Mouse (Mus musculus) heart, embryonic 10.5 days (tissue): Measurements from ENCODE around the gene Gas2. TPM values are rescaled to one million over a fixed set of nuclear protein-coding genes. Genes with fewer than 3 reads are reported as not detected.
A peak's percentile ranks its signal among the peaks of the same experiment; 100 is the strongest.

Source experiments
- DNase-seq: peaks from one replicate; pipeline ENCODE4 v3.0.0-alpha.2; 2017; ENCODE audit warnings: low spot score
- H3K27ac ChIP-seq: fragments of 300-500 bp; sonication (generic); 2 replicates; pipeline ENCODE4 v1.5.1; 2016; ENCODE audit warnings: mild to moderate bottlenecking
- H3K27me3 ChIP-seq: fragments of 300-500 bp; sonication (generic); 2 replicates; pipeline ENCODE4 v1.6.1; 2016; ENCODE audit warnings: mild to moderate bottlenecking; ENCODE audit not compliant: poor library complexity, insufficient read depth, severe bottlenecking
- H3K36me3 ChIP-seq: fragments of 300-500 bp; sonication (generic); 2 replicates; pipeline ENCODE4 v1.6.1; 2016; ENCODE audit warnings: mild to moderate bottlenecking, moderate library complexity
- H3K4me1 ChIP-seq: fragments of 300-500 bp; sonication (generic); 2 replicates; pipeline ENCODE4 v1.6.1; 2016; ENCODE audit warnings: mild to moderate bottlenecking
- H3K4me3 ChIP-seq: fragments of 300-500 bp; sonication (generic); 2 replicates; pipeline ENCODE4 v1.5.1; 2016; ENCODE audit warnings: mild to moderate bottlenecking, moderate library complexity
- H3K9me3 ChIP-seq: fragments of 300-500 bp; sonication (generic); 2 replicates; pipeline ENCODE4 v1.6.1; 2016; ENCODE audit warnings: mild to moderate bottlenecking, moderate library complexity
- WGBS: fragments of 180-500 bp; shearing (Covaris S2); methylation state at CpG from one replicate; pipeline ENCODE4 v1.1.7; 2016; 5-methylcytosine and 5-hydroxymethylcytosine counted together
- polyA plus RNA-seq: library from polyadenylated mRNA; unstranded; fragments of >200 nt; fragmentation: Nextera tagmentation; extraction: Ambion mirVana; gene quantifications from 2 replicates; pipeline ENCODE4 v1.2.1, GENCODE M21; 2016

The Gas2 gene
- 7.2 and 11.2 TPM in 2 replicates for polyA plus RNA-seq

DNA sequence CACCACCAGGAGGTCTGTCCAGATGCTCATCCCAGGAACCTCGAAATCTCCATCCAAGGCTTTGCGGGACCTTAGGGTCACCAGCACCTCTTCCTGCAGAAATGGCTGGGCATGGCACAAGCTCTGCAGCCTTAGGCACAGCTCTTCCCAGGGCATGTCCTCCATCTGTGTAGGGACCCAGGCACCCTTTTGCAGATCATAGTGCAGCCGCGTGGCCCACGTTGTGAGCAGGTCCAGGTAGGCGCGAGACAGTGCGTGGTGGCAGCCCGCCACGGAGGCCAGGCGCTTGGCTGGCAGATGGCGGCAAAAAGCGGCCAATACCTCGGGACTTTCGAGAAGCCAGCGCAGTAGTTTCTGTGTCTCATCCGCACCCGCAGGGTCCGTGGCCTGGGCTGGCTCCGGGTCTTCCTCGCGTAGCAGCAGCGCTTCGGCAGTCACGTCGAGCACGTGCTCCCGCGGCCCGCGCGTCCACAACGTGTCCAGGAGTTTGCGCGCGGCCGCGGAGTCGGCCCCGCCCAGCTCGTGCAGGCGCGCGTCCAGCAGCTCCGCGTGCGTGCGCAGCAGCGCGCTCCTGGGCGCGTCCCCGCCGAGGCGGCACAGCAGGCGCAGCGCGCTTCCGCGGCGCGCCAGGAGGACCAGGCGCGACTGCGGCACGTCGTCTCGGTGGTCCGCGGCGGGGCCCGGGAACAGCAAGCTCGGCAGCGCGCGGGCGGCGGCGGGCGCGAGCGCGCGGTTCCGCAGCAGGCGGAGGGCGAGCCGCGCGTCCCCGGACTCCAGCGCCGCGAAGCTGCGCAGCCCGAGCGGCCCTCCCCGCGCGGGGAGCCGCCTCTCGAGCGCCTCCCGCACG lies at the start of gene Gas2:
Gene Gas2, plus strand, starts transcription at position 766 of the 847 bp plus-strand sequence.
- peak; percentile 88 for DNase-seq

DNA sequence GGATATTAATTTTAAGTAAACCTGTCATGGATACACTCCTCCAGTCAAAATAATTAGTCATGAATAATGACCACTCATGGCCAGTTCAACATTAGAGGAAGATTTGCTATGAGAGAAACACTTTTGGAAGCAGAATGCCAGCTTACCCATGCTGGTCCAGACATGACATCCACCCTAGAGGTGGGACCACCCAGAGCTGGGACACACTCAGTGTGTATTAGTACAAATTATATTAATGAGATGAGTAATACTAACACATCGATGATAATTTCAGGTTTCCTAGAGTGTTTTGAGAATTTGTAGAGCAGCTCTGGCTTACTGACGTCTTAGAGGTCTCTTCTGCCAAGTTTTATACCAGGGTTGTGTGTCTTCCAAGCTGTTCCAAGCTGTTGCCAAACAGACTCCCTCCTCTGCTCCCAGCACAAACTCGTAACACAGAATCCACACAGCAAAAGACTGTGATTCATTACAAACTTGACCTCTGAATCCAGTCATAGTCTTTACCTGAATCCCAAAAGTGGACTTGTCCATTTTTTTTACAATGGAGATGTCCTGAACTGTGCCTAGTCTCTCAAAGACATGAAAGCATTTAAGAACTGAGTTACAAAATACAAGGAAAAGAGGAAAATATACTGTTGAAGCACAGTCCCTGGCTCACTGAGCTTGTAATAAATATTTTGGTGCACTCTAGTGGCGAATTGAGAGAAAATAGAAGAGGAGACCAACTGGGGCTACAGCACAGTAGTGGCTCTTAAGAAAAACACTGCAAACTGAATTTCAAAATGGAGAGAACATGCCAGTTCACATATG lies 46.1 kb upstream of the Gas2 start:
- no peaks in the 10 kb centered on the region for H3K4me1 ChIP-seq
- 52% methylated on average over 4 of the region's 4 CpGs for WGBS
- no peak overlapping the region for H3K4me3 ChIP-seq
- H3K27me3 ChIP-seq = no peaks in the 10 kb centered on the region
- no peaks in the 10 kb centered on the region for H3K36me3 ChIP-seq
- no peak overlapping the region for H3K27ac ChIP-seq
- no peak for DNase-seq
- H3K9me3 ChIP-seq = no peaks in the 10 kb centered on the region

More for the DNA sequence above, at the start of gene Gas2:
- peak within 1 kb of the TSS; percentile 99 for H3K27ac ChIP-seq
- peaks cover 11% of the 10 kb centered on the region for H3K4me1 ChIP-seq
- no peaks in the 10 kb centered on the region for H3K27me3 ChIP-seq
- 8% methylated on average over 105 of the region's 105 CpGs for WGBS
- peak within 1 kb of the TSS; percentile 81 for H3K4me3 ChIP-seq
- peaks cover 12% of the 10 kb centered on the region; the same call in 1 of the 2 replicates for H3K36me3 ChIP-seq
- no peaks in the 10 kb centered on the region for H3K9me3 ChIP-seq

DNA sequence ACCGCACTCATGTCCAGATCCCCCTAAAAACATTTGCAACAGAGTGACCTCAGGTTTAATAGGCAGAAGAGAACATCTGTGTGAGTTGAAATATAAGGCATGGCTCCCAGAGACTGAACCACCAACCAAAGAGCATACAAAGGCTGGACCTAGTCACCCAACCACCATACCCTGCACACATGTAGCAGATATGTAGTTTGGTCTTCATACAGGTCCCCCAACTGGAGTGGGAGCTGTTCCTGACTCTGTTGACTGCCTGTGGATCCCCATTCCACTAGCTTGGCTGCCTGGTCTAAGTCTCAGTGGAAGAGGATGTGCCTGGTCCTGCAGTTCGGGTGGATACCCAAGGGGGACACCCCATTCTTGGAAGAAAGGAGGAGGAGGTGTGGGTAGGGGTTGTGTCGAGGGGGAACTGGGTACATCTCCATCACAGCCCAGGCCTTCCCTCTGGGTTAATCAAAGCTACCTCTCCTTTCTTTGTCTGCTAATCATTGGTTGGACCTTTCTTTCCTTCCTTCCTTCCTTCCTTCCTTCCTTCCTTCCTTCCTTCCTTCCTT lies 45.5 kb upstream of the Gas2 start:
- WGBS = 56% methylated on average over 3 of the region's 3 CpGs
- no peak for DNase-seq
- no peak overlapping the region for H3K27ac ChIP-seq

DNA sequence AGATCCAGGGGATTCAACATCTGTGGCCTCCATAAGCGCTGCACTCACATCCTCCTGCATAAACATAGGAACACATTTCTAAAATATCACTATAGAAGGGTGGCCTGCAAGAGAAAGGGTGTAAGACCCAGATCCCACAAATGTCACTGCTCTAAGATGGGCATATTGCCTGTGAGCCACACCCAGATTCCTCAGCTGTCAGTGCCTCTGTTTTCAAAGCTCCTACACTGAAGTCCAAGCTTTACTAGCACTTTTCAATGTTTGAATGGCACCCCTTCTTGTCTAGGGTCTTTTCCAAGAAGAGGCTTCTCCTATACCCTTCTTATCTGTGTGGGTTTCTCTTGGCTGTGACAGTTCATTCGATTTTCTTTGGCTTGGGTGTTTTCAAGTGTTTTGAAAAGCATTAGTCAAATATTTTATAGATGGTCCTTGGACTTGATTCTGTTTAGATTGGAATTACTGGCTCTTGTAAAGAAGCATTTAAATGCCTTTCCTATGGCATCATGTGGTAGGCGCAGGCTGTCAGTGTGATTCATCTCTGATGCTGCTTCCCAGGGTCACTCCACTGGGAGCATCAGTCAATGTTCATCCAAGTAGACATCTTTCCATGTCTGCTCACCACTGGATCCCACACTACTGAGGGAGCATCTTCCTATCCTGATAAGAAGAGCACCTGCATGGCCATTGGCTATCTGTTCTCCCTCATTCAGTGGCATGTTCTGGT lies 43.4 kb upstream of the Gas2 start:
- no peak for DNase-seq
- WGBS = 55% methylated on average over 3 of the region's 3 CpGs
- Histone ChIP-seq H3K36me3 (no peaks in the 10 kb centered on the region), H3K9me3 (no peaks in the 10 kb centered on the region), H3K4me3 (no peak overlapping the region), H3K27ac (no peak overlapping the region), H3K27me3 (no peaks in the 10 kb centered on the region), H3K4me1 (no peaks in the 10 kb centered on the region)

More for the DNA sequence above, 45.5 kb upstream of the Gas2 start:
- Histone ChIP-seq H3K4me3 (no peak overlapping the region), H3K9me3 (no peaks in the 10 kb centered on the region), H3K27me3 (no peaks in the 10 kb centered on the region), H3K4me1 (no peaks in the 10 kb centered on the region), H3K36me3 (no peaks in the 10 kb centered on the region)

DNA sequence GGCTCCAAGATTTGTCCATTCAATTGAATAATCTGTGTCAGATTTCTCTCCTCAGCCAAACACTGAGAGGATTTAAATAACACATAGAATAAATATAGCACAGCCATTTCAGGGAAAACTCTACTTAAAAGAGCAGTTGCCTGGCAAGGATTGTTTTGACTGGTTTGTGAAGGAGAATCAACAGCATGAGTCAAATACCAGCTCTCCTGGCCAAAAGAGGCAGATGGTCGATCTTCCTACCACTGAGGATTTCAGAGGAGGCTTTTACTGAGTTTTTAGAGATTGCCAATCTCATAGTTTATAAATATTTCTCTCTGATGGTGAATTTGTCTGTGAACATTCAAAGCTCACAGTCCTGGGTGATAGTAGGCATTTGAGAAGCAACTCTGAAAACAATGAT lies 41.9 kb upstream of the Gas2 start:
- DNase-seq = no peak
- Histone ChIP-seq H3K27me3 (no peaks in the 10 kb centered on the region), H3K9me3 (no peaks in the 10 kb centered on the region), H3K27ac (no peak overlapping the region), H3K4me3 (no peak overlapping the region), H3K4me1 (no peaks in the 10 kb centered on the region), H3K36me3 (no peaks in the 10 kb centered on the region)
- 60% methylated on average over 1 of the region's 1 CpGs for WGBS

DNA sequence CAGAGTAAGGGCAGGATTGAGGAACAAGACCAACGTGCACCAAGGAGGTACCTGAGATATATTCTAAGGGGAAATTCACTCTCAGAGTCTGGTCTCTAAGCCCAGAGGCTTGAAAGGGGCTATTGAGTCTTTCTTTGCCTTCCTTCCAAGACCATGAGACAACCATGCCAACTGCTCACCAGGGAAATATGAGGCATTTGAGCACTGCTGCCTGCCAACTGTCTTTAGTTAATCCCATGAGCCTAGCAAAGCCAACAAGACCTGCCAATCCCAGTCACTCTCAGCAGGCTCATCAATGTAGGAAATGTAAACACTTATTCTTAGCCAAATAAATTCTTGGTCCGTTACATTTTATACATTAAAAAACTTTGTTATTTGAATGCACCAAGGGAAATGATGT lies 40.3 kb upstream of the Gas2 start:
- 64% methylated on average over 2 of the region's 2 CpGs for WGBS
- Histone ChIP-seq H3K9me3 (no peaks in the 10 kb centered on the region), H3K27ac (no peak overlapping the region), H3K4me1 (no peaks in the 10 kb centered on the region), H3K27me3 (no peaks in the 10 kb centered on the region), H3K36me3 (no peaks in the 10 kb centered on the region), H3K4me3 (no peak overlapping the region)
- DNase-seq = no peak

DNA sequence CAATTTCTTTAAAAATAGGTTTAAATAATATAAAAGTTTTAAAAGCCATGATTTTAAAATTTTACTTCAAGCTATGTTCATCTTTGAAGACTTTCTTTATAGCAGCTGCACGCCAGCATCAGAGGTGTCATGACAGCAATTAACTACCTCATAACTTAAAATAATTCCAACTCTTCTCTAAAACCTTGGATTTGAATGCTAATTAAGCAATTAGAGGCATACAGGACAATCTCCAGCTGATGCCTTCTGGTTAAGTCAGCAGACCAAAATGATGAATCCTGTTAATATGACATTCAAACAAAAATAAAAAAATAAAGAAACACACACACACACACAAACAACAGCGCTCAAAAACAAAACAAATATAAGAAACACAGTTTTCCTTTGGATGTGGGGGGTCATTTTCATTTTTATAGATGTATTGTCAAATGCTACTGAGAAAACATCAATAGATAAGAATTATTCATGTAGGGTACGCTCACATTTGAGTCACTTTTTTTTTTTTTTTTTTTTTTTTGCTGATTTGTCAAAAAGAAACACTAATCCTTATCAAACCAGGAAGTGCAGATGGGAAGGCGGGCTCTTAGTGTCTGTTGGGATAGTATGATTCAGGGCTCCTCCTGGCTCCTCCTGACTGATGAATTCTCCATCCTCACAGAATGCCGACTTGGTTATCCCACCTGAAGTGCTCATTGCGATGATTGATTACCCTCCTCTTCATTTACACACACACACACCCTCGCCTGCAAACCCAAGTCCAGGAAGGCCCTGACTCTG lies 38.1 kb upstream of the Gas2 start:
- Histone ChIP-seq H3K36me3 (no peaks in the 10 kb centered on the region), H3K27me3 (no peaks in the 10 kb centered on the region), H3K9me3 (no peaks in the 10 kb centered on the region), H3K4me3 (no peak overlapping the region), H3K27ac (no peak overlapping the region), H3K4me1 (no peaks in the 10 kb centered on the region)
- no peak for DNase-seq
- 79% methylated on average over 7 of the region's 7 CpGs for WGBS

DNA sequence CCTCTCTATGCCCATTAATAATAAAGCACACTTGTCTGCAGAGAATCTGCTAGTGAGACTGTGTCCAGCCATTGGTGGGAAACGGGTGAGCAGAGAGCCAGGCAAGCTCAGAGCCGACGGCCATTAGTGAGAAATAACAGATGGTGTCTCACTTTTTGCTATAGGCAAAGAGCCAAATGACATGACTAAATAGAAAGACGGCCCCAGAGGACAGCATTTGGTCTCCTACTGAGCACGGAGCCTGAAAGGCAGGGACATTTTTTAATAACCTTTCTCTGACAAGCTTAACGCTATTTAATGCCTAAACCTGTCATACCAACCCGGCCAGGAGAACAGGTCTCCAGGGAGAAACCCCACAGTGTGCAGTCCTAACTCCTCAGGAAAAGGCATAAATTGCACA lies 29.9 kb upstream of the Gas2 start:
- WGBS = 61% methylated on average over 7 of the region's 7 CpGs
- H3K36me3 ChIP-seq = no peaks in the 10 kb centered on the region
- no peak overlapping the region for H3K4me3 ChIP-seq
- H3K9me3 ChIP-seq = no peaks in the 10 kb centered on the region
- H3K27ac ChIP-seq = no peak overlapping the region
- H3K27me3 ChIP-seq = no peaks in the 10 kb centered on the region
- DNase-seq = no peak
- H3K4me1 ChIP-seq = no peaks in the 10 kb centered on the region

DNA sequence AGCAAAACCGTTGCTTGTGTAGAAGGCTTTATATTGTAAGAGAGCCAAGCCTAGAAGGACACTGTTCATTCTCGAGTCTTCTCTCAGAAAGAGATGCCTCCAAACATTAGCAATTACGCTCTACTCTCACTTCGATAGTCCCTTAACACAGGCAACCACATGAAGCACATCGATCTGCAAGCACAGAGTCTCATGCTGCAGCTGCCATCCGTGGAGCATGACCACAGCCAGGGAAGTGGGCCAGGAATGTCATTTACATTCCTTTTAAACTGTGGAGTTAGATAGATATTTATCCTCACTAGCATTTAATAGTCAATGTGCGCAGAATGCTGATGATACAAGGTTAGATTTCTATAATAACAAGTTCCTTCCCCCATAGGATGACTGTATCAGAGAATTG lies 21.3 kb upstream of the Gas2 start:
- Histone ChIP-seq H3K9me3 (no peaks in the 10 kb centered on the region), H3K36me3 (no peaks in the 10 kb centered on the region), H3K27me3 (no peaks in the 10 kb centered on the region), H3K4me3 (no peak overlapping the region), H3K27ac (no peak overlapping the region), H3K4me1 (no peaks in the 10 kb centered on the region)
- no peak for DNase-seq
- 86% methylated on average over 7 of the region's 7 CpGs for WGBS

DNA sequence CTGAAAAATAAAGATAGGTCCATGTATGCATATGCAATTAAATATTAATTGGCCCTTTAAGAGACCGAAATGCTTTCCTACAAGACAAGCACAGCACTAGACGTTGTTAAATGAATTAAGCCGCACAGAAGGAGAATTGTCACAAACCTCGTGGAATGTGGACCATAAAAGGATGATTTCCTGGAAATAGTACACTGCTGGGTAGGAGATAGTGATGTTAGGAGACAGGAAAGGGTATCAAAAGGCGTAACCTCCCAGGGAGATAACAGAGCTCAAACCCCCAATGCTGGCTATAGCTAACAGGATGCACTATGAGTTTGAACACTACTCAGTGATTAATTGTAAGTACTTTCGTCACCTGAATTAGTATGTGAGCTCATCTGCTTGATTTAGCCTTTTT lies 10.9 kb upstream of the Gas2 start:
- Histone ChIP-seq H3K4me1 (no peaks in the 10 kb centered on the region), H3K27me3 (no peaks in the 10 kb centered on the region), H3K4me3 (no peak overlapping the region), H3K36me3 (no peaks in the 10 kb centered on the region), H3K27ac (no peak overlapping the region), H3K9me3 (no peaks in the 10 kb centered on the region)
- WGBS = 67% methylated on average over 6 of the region's 6 CpGs
- DNase-seq = no peak

DNA sequence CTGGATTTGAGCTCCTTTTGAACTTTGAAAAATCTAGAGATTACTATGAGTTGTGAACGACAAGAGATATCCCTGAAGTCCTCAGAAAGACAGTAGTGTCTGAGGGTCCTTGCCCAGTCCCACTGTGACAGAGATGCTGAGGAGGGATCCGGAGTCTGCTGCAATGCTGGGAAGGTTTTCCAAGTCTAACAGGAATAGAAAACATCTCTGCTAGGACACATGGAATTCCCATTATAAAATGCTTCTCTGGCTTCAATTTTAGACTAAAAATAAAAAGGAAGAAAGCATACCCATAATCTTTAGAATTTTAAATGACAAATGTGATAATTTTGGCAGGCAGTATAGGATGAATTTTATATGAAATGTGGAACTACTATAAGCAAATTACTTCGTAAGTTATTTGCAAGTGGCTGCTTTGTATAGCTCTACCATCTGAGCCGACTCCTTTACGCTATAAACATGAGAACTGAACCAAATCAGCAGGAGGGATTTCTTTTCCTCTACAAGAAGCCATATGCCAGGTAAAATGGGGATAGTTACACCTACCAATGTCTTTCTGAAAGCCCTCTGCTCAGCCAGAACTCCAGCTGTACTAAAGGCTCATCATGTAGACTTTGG lies 9.8 kb upstream of the Gas2 start:
- 85% methylated on average over 5 of the region's 5 CpGs for WGBS
- Histone ChIP-seq H3K9me3 (no peaks in the 10 kb centered on the region), H3K27ac (no peak overlapping the region)

DNA sequence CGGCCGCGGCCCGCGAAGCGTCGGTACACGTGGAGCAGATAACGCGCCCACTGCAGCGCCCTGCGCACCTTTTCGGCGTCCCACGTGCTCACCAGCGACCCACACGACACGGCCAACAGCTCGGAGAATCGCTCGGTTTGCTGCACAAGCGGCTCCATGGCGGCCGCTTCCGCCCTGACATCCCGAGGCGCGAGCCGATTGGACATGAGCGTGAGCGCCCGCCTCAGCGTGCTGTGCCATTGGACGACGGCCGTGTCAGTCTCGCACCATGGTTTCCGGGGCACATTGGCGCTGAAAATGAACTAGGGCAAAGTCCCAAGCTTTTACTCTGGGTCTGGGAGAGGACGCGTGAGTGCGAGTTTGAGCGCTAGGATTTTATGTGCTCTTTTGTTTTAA lies 280 bp downstream of the Gas2 start, which contains the start of gene Fancf:
Gene Fancf, minus strand, starts transcription at position 171 of the 396 bp plus-strand sequence.
- H3K27ac ChIP-seq = peak within 1 kb of the TSS; percentile 99
- DNase-seq = peak; percentile 97
- under 1% methylated on average over 43 of the region's 43 CpGs for WGBS
- H3K27me3 ChIP-seq = no peaks in the 10 kb centered on the region
- H3K36me3 ChIP-seq = peaks cover 12% of the 10 kb centered on the region; the same call in 1 of the 2 replicates
- H3K4me1 ChIP-seq = peaks cover 11% of the 10 kb centered on the region
- H3K9me3 ChIP-seq = no peaks in the 10 kb centered on the region
- H3K4me3 ChIP-seq = peak within 1 kb of the TSS; percentile 81

More for the DNA sequence above, 9.8 kb upstream of the Gas2 start:
- no peak for DNase-seq
- Histone ChIP-seq H3K27me3 (no peaks in the 10 kb centered on the region), H3K36me3 (no peaks in the 10 kb centered on the region), H3K4me1 (no peaks in the 10 kb centered on the region), H3K4me3 (no peak overlapping the region)
